In genomic region chr4:115979437-115979836, GRCm38 (mm10) we compare ENCODE assay signal across 9 mouse cellular contexts. TPM values are rescaled to one million over a fixed set of nuclear protein-coding genes. Genes with fewer than 3 reads are reported as not detected.
DNase-seq lines count a peak whose midpoint lies in the region; ATAC-seq lines count a peak whose summit lies in the region.
"Had no signal": no experiment of that assay in that cellular context is flagged by ENCODE, and none has a peak within 500 bp of the region (broad histone marks: within the 10 kb centered on the region; RNA-seq: fewer than 3 reads in every experiment).

No protein-coding gene starts in this region.

- intact Hi-C loops in heart, postnatal 36 days (cut with DNase I): no loop called here

- H3K4me3 ChIP-seq in heart, embryonic 15.5 days: peak overlapping the region; percentile 40
- peak overlapping the region; percentile 20 for H3K4me3 ChIP-seq in hindbrain, embryonic 12.5 days
- H3K4me3 ChIP-seq in midbrain, embryonic 13.5 days (replicated peaks): peak overlapping the region; percentile 34

- DNase-seq in heart, postnatal 36 days: no peak
- peak; percentile 26 for DNase-seq in Muller cell, postnatal 12 days (ENCODE audit: inconsistent ontology term)
- no peak for DNase-seq in thymus, postnatal 14 days
- DNase-seq in lung, adult 18-20 months: no peak
- DNase-seq in urinary bladder, postnatal 10 days (ENCODE audit: low spot score): no peak
- DNase-seq: cerebellum, postnatal 10 days had no signal

- ATAC-seq in heart, embryonic 15.5 days (replicated peaks; ENCODE audit: insufficient number of reproducible peaks, insufficient read depth, low FRiP score, low read depth): no peak
- peak; percentile 57 for ATAC-seq in hindbrain, embryonic 12.5 days (ENCODE audit: low FRiP score)
- ATAC-seq in midbrain, embryonic 13.5 days: peak; percentile 49

- H3K9ac ChIP-seq in heart, embryonic 15.5 days: peak overlapping the region; percentile 46; the same call in 1 of the 2 replicates
- H3K9ac ChIP-seq in hindbrain, embryonic 12.5 days: peak overlapping the region; percentile 45
- 0 out of 2 replicates have a peak overlapping the region, but pooled peaks have one; percentile 51 for H3K9ac ChIP-seq in midbrain, embryonic 13.5 days (replicated peaks)

- H3K27me3 ChIP-seq in heart, embryonic 15.5 days: peaks cover 86% of the 10 kb centered on the region
- peaks cover 91% of the 10 kb centered on the region for H3K27me3 ChIP-seq in hindbrain, embryonic 12.5 days
- peaks cover 87% of the 10 kb centered on the region for H3K27me3 ChIP-seq in midbrain, embryonic 13.5 days

- H3K9me3 ChIP-seq in heart, embryonic 15.5 days (replicated peaks): no peaks in the 10 kb centered on the region
- H3K9me3 ChIP-seq in hindbrain, embryonic 12.5 days (replicated peaks): no peaks in the 10 kb centered on the region
- H3K9me3 ChIP-seq in midbrain, embryonic 13.5 days: no peaks in the 10 kb centered on the region

- H3K27ac ChIP-seq in heart, embryonic 15.5 days: no peak overlapping the region
- no peak overlapping the region for H3K27ac ChIP-seq in hindbrain, embryonic 12.5 days
- H3K27ac ChIP-seq in midbrain, embryonic 13.5 days: no peak overlapping the region

- no peaks in the 10 kb centered on the region for H3K36me3 ChIP-seq in heart, embryonic 15.5 days
- no peaks in the 10 kb centered on the region for H3K36me3 ChIP-seq in hindbrain, embryonic 12.5 days
- no peaks in the 10 kb centered on the region for H3K36me3 ChIP-seq in midbrain, embryonic 13.5 days

- 1% methylated on average over 39 of the region's 39 CpGs for WGBS in heart, embryonic 15.5 days
- WGBS in hindbrain, embryonic 12.5 days: 1% methylated on average over 39 of the region's 39 CpGs
- WGBS in midbrain, embryonic 13.5 days: 2% methylated on average over 39 of the region's 39 CpGs

- peak overlapping the region; percentile 63 for H3K4me2 ChIP-seq in heart, embryonic 15.5 days
- H3K4me2 ChIP-seq in hindbrain, embryonic 12.5 days (replicated peaks): peak overlapping the region; percentile 57
- peak overlapping the region; percentile 55 for H3K4me2 ChIP-seq in midbrain, embryonic 13.5 days (replicated peaks)

- H3K4me1 ChIP-seq in heart, embryonic 15.5 days (replicated peaks): peaks cover 13% of the 10 kb centered on the region
- peaks cover 35% of the 10 kb centered on the region for H3K4me1 ChIP-seq in hindbrain, embryonic 12.5 days
- peaks cover 27% of the 10 kb centered on the region for H3K4me1 ChIP-seq in midbrain, embryonic 13.5 days (replicated peaks)

RNA-seq across cellular contexts. Expression of gene Faah, which starts 38.3 kb away (rescaled TPM):
- 1.1 and 2.1 TPM in 2 replicates for polyA plus RNA-seq in heart, embryonic 15.5 days (2015; fragmentation: Nextera tagmentation; extraction: Ambion mirVana)
- total RNA-seq in heart, postnatal 36 days (2021): under 1 TPM; 0.24 to 0.69 TPM
- polyA plus RNA-seq in hindbrain, embryonic 12.5 days (2016; fragmentation: Nextera tagmentation; extraction: Ambion mirVana): 7.3 and 7.7 TPM in 2 replicates
- polyA plus RNA-seq in midbrain, embryonic 13.5 days (2015; fragmentation: Nextera tagmentation; extraction: Ambion mirVana): 9.5 and 11.3 TPM in 2 replicates

RNA-seq across cellular contexts. Expression of gene Dmbx1, which starts 39.7 kb away (rescaled TPM):
- 0.03 and 0.04 TPM in 2 replicates for polyA plus RNA-seq in heart, embryonic 15.5 days (2015; fragmentation: Nextera tagmentation; extraction: Ambion mirVana)
- total RNA-seq in heart, postnatal 36 days (2021): not detected
- 10.1 and 14.7 TPM in 2 replicates for polyA plus RNA-seq in hindbrain, embryonic 12.5 days (2016; fragmentation: Nextera tagmentation; extraction: Ambion mirVana)
- polyA plus RNA-seq in midbrain, embryonic 13.5 days (2015; fragmentation: Nextera tagmentation; extraction: Ambion mirVana): 10.9 and 11.7 TPM in 2 replicates

Comparison
In these comparisons a context has a peak if more than half of its experiments do, and no peak if none do; other contexts are left out.
1. RNA of gene Dmbx1, which starts 39.7 kb away (polyA plus RNA-seq): 10.1 to 14.7 TPM in hindbrain, embryonic 12.5 days and 10.9 to 11.7 TPM in midbrain, embryonic 13.5 days; 0.03 to 0.04 TPM in heart, embryonic 15.5 days; every median in the first group is over 10 times any median in the second.
2. Peak in every context shown above with its lines, with median percentiles within 50 percentile points of each other: H3K4me2 ChIP-seq, H3K4me3 ChIP-seq and H3K9ac ChIP-seq.